Mouse (Mus musculus) liver, embryonic 14.5 days (tissue): Measurements from ENCODE around the gene Xpa.

Source experiments
- CTCF ChIP-seq: IDR thresholded peaks from 2 replicates; pipeline ENCODE4 v1.5.1; 2016; ENCODE audit warnings: antibody characterized with exemption, low read depth, control low read depth
- EP300 ChIP-seq: IDR thresholded peaks from 2 replicates; pipeline ENCODE4 v1.6.1; 2016; ENCODE audit warnings: antibody characterized with exemption, low read depth

DNA sequence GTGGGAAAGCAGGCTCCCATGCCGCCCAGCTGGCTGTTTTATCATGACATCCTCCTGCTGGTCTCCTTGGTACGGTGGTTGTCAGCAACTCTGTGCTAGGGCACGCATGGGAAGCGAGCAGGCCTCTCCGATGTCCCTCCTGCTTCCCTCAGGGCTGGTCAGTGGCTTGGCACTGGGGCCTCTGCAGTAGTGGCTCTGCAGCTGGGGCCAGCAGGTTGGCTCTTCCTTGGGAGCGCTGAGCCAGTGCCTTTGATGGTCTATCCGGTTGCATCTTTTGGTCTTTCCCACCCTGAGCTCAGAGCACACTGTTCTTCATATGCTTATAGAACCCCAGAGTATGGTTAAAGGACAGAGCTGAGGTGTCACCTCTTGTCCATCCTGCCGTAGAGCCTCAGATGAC is 86.0 kb downstream of the Xpa start:
- no peak for TF ChIP-seq CTCF
- TF ChIP-seq EP300: no peak
